Mouse (Mus musculus) adrenal gland, adult 18-20 months (tissue): ENCODE results near the gene Cbwd1. TPM values are rescaled to one million over a fixed set of nuclear protein-coding genes. Genes with fewer than 3 reads are reported as not detected.
A peak's percentile ranks its signal among the peaks of the same experiment; 100 is the strongest.

ENCODE experiments used
- DNase-seq, 2 experiments: peaks; one replicate each; pipeline ENCODE4 v3.0.0; 2021 to 2022; ENCODE audit warnings: low spot score in 2 of 2
- total RNA-seq, 2 experiments: library from RNA; stranded (reverse); gene quantifications; 1 replicate in 1 of 2; 2 replicates in 1 of 2; pipeline ENCODE4 v1.2.3; 2021

The Cbwd1 gene
- total RNA-seq, 2 experiments from 2014 or later = 12.2 to 14.1 TPM

DNA sequence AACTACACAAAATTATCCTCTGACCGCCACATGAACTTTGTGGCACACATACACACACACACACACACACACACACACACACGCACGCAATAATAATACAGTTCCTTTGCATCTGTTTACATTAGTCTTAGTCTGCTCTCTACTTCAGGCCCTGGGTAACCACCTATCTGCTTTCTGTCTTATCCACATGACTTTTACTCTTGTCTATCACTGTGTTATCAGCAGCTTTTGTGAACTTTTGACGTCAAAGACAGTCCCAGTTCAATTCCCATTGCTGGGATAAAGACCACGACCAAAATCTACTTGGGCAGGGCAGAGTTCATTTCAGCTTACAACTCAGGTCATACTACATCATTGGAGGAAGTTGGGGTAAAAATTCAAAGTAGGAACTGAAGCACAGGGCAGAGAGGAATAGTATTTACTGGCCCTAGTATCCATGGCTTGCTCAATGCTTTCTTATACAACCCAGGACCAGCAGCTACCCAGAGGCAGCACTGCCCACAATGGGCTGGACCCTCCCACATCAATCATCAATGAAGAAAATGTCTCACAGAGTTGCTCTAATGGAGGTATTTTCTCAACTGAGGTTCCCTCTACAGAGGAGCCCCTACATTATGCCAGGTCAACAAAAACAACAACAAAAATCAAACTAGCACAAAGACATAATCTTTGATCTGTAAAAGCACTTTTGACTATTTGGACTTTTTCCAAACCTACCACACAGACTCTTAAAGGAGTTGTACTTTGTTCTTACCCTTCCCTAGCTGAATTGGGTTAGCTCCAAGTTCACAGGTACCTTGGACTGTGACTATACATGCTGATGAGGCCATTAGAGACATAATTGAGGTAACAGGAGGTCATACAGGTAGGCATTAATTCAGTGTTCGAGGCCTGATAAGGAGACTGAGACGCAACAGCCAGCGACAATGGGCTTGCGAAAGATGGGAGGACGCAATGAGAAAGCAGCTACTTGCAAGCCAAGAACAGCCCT, 17.7 kb upstream of the Cbwd1 start:
- DNase-seq = no peak

DNA sequence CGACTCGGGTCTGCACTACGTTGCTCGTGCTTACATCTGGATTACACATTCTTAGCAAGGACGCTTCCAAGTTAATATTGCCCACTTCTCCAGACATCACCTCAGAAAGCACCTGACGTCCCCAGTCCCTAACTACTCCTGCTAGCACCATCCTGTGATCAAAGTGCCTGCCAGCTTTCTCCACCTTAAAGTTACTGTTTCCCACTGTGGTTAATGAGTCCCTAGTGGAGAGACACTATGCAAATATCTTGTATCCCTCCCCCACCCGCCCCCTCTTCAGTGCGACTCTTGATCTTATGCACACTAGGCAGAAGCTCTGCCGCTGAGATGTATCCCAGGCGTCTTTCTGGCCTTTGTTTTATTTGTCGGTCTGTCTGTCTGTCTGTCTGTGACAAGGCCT, 16.6 kb upstream of the Cbwd1 start:
- no peak for DNase-seq

DNA sequence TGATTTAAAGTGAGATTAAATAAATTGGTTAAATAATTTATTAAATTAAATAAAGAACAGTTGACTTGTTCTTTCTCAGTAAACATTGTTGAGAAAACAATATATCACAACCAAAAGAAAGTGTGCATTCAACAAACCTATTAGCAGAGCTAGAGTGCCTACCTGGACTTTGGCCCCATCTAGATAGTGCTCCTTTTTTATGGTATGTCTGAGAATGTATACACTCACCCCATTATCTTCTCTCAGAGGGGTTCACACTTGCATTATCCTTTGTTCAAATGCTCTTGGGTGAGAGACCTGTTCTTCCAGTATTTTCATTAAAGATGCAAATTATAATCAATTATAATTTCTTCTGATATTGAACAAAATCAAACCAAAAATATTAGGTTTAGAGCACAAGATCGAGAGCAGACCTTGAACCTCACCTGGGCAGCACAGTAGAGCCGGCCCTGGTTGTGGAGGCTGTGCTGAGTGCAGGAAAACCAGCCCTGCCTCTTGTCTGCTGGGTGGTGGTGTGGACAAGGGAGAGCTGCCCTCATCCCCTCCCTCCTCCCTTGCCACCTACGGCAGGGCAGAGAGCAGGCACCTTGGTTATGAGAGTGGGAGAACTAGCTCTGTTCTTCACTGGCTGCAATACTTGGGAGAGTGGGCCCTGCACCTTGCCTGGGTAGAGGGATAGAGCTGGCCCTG, 11.4 kb upstream of the Cbwd1 start:
- DNase-seq = no peak

DNA sequence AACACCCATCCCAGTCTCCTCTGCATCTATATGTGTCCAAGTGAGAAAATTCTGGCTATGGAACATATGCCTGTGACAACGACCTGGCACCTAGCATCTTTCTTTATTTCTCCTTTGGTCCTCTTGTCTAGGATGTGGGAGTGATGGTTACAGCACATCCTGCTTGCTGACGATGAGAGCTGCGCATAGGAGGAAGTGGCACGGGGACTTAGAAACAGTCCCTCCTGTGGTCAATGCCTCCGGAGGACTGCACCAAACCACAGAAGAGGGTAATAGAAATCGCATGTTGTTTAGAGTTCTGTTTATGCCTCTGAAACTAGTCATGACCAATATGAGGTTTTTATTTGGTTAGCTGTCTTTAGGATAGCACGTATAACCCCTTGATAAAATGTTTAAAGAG, 9.9 kb upstream of the Cbwd1 start:
- no peak for DNase-seq

DNA sequence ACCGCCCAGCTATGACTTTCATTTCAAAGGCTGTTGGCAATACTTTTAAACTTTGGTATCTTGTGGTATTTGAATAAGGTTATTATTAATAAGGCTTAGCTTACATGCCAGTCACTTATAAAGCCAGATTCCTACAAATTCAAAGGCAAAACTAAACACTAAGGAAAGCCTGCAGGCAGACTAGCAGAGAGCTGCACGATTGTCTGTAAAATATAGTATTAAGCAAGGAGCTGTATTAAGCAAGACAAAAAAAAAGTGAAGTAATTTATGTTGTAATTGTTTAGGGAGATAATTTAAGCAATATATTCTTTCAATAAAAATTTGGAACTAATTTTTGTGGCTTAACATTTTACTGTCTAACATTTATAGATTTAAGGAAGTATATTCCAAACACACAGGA, 5.5 kb upstream of the Cbwd1 start:
- no peak for DNase-seq

DNA sequence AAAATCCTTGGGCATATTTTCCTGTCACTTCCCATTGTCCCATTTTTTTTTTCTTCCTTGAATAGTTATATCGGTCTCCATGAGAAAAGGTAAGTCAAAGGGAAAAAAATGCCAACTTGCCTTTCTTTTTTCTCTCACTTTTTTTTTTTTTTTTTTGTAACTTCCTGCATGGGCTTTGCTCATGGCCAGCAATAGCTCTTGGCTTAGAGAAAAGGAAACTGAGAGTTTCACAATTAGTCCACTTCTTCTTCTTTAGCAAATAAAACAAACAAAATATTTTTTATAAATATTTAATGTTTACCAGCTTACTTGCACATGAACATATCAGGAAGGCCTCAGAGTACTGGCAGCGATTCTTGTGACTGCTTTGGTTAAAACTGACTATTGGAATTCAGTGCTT, 4.8 kb upstream of the Cbwd1 start:
- DNase-seq = no peak

DNA sequence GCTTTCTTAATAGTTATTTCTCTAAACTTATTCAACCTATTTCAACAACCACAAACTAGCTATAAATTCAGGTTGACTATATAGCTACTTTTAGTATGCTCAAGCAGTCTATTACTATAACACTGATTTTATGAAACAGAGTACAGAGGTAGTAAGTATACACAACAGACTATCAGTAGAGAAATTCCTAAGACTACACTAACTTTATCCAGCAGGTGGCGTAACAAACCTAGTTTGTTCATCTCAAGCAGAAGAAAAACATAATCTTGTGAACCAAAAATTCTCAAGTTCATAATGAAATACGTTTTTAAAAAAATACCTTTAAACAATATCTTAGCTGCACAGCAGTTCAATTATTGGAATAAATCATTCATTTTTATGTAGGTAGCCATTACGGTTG, 2.9 kb downstream of the Cbwd1 start:
- no peak for DNase-seq

DNA sequence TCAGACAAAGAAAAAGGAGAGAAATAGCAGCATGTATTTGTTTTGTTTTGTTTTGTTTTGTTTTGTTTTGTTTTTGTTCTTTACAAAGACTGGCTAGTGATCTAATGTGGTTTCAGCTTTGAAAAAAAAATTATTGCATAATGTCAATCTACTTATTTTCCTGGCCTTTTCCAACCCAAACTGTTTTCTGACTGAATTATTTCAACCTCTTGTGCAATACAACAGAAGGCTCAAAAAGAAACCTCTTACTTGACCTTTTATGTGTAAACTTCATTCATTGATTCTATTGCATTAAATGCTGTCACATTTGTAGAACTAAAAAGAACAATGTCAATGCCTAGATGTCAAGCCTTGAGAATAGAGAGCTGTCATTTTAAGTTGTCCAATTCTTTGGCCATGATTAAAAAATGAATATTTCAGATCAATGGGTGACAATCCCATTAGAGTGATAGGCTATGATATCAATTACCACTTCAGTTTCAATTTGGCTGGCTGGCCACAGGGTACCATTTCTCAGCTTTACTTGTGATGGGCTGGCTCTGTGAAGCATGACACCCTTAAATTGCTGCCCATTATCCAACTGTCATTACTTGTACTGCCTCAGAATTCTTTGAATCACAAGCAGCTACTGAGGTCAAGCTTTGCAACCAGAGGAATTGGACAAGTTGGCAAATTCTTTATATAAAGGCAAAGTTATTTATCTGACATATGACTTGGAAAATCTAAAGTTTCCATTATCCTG, 15.7 kb downstream of the Cbwd1 start:
- no peak for DNase-seq

DNA sequence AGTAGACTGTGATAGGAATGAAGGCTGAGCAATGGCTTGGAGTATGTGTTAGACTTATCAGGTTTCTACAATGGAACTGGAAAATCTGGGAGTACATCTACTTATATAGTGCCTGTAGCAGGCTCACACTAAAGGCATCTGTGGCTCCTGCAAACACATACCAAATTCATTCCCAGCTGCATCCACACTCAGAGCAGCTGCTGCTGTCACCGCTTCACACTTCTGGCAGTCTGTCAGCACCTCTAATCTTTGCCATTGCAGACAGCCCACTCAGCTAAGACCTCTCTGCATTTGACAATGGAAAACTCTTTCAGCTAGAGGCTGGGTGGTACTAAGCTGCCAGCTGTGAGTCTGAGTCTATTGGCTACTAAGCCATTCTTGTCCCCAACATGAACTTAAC, 24.3 kb downstream of the Cbwd1 start:
- DNase-seq = no peak

DNA sequence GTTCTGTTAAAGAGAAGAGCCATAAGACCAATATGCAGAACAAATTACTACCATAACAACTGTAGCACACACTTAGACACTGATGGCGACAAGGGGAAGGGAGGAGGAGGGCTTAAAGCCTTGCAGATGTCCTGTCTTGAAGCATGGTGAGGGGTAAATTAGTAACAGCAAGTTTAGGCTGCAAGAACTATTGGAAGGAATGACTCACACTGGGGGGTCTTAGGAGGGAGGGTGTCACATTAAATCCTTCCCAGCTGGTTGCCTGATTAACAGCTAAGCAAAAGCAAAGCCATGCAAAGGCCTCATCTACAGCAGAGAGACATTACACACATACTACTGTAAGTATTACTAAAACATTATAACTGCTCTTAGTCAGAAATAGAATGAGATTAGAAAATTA, 32.4 kb downstream of the Cbwd1 start:
- DNase-seq = no peak

DNA sequence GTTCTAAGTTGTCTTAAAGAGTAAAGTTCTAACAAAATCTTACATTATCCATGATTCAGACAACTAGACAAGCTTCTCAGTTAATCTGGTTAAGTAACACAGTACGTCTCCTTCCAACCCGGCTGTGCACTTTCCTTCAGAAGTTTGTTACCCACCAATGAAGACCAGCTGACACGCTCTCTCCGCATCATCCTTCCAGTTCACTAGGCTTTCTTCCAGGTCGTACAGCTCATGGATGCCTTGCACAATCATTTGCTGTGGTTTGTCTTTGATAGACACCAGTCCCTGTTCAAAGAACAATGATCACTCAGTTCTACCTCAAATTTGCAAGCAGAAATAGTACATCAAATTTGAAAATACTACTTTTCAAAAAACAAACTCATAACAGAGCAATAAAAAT, 40.5 kb downstream of the Cbwd1 start:
- DNase-seq = no peak

DNA sequence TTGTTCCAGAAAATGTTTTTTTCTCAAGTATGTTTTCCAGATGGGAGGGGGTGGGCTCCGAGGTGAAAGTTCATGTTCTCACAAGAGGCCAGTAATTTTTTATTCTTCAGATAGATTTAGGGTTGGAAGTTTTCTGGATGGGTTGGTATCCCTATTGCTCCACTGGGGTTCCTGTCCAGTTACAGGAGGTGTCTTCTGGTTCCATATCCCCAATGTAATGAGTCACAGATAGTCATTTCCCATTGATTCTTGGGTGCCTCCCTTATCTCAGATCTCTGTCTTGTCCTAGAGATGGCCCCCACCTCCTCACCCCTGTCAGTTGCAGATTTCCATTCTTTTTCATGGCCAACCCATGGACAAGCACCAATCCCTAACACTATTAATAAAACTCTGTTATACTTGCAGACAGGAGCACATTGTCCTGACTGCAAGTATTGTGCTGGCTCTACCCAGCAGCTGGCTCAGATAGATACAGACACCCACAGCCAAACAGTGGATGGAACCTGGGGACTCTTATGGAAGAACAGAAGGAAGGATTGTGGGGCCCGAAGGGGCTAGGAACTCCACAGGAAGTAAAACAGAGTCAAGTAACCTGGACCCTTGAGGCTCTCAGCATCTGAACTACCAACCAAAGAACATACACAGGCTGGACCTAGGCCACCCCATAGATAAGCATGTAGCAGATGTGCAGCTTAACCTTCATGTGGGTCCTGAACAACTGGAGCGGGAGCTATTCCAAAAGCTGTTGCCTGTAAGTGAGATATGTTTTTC, 52.8 kb downstream of the Cbwd1 start:
- DNase-seq = no peak

DNA sequence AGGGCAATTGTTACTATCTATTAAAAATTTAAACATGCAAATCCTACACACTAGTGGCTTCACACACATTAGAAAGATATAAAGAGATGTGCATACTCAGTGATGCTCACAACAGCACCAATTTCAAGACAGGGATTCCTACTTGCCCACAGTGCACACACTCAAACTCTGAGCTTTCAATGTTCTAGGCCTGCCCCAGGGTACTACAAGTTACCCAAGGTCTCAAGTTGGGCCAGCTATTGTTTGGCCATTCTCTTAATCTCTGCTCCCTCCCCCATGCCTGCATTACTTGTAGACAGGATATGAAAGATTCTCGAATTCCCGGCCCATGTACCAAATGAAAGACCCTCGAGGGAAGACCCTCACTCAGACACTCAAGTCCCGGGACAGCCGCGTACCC, 53.8 kb downstream of the Cbwd1 start:
- no peak for DNase-seq

DNA sequence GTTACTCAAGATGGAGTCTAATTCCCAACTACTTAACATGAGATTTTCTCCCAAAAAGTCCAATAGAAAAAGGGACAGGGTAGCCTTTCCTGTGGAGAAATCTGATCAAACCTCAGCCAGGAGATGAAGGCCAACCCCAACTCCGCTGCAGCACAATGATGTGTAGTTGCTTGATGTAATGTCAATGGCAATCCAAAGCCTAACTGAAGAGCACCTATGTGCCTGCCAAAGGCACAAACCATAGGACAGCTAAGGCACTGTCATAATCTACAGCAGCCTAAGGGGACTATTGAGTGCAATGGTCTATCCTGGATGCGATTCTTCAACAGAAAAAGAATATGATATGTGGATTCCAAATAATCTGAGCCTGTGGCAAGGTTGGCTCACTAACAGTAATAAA, 58.6 kb downstream of the Cbwd1 start:
- no peak for DNase-seq

DNA sequence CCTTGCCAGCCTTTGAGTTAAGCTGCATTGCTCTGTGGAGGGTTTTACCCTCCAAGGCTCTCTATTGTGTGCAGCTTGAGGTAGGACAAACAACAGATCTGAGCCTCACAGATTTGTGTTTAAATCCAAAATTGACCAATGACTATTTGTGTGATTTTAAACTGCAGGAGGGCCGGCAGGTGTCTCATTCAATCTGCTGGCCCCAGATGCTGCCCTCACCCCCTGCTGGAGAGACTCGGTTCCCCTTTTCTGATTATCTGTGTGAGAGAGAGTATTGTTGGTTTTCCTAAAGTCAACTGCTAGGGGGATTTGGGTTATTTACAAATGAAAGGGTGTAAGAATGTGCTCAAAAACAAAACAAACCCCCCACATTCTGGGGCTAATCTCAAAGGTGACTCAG, 59.2 kb downstream of the Cbwd1 start:
- no peak for DNase-seq

DNA sequence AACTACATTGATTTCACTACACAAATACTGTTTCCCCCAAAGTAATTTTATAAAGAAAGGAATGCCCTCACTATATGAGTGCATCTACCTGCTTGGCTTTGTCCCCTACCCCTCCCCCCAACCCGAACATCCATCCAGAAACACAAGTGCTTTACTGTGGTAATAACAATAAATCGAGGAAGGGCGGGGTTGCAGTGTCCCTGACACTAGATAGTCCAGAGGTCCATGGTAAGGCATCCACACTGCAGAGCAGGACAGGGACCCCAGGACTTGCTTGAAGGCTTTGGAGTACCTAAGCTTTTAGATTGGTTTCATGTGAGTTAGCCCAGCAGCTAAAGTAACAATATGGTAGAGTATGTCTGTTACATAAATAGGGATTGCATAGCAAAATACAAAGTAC, 59.7 kb downstream of the Cbwd1 start:
- no peak for DNase-seq

DNA sequence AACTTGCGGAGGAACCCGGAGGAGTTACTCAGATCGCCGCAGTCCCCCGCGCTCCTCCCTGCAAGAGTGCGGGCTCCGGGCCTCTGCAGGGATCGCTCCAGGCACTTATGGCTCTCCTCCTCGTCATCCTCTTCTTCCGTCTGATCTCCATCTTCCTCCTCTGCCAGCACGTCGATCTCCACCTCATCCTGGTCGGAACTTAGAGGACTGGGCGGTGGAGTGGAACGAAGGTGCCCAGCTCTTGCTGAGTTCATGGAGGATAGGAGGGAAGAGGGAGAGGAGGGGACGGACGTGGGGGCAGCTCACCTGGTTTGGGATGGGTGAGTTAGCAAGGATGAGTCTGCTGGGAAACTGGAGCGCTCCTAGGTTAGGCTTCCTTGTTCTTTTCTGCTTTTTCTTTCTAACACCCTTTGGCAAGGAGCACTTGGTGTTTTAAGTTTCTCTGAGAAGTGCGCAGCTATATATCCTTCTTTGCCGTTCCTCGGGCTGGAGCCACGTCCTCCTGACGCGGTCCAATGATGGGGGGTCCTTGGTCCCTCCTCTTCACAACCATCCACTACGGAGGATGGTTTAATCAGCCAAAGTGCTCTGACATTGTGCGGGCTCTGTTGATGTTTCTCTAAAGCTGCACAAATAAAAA, 60.7 kb downstream of the Cbwd1 start, which contains the start of gene Foxd4:
Foxd4 (minus strand) TSS at position 617 of the 640 bp plus-strand sequence.
- no peak for DNase-seq

DNA sequence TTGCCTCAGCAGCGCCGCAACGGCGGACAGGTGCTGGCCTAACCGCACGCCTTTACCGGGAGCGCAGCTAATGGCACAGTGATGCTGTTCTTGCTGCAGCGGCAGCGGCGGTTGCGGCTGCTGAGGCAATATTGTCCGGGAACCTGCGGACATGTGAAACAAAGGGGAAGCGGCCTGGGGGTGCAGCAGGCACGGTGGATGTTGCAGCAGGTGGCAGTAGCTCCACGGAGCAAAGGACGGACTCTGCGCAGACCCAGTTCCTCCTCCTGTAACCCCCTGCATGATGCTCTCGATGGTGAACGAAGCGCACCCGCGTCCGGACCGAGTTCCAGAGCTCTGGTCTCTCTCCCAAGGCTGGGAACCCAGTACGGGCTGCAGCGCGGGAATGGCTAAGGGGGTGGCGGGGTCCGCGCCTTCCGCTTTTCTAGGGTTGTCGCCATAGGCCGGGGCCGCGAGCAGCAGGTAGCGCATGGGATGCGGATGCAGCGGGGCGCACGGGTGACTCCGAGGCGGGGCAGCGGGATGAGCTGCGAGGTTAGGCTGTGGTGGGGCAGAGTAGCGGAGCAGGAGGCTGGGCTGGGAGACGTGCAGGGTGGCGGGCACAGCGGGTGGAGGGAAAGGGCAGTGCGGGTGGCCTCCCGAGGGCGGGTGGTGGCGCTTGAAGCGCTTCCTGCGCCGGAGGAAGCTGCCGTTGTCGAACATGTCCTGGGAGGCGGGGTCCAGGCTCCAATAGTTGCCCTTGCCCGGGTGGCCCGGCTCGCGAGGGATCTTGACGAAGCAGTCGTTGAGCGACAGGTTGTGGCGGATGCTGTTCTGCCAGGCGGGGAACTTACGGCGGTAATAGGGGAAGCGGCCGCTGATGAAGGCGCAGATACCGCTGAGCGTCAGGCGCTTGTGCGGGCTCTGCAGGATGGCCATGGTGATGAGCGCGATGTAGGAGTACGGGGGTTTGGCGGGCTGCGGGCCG, 61.5 kb downstream of the Cbwd1 start:
- peak in 1 of 2 experiments; percentile 8 for DNase-seq
